Mouse (Mus musculus) spleen, adult 2 months (tissue): ENCODE results near the gene Cisd2. TPM values are rescaled to one million over a fixed set of nuclear protein-coding genes. Genes with fewer than 3 reads are reported as not detected.

ENCODE experiments used
- DNase-seq, 2 experiments: peaks; one replicate each; pipeline versions ENCODE4 v3.0.0 to v3.0.0-alpha.2; 2012 to 2021; ENCODE audit warnings: low spot score in 2 of 2, low read depth in 1 of 2
- H3K27ac ChIP-seq: fragments of 200-500 bp; 2 replicates; pipeline ENCODE4 v1.5.1; 2012; ENCODE audit warnings: low read length, inconsistent platforms; ENCODE audit not compliant: insufficient read depth
- H3K27me3 ChIP-seq: fragments of 200-500 bp; 2 replicates; pipeline ENCODE4 v1.6.1; 2012; ENCODE audit warnings: mild to moderate bottlenecking, moderate library complexity, low read length, inconsistent platforms; ENCODE audit not compliant: control insufficient read depth, insufficient read depth
- H3K36me3 ChIP-seq: fragments of 200-500 bp; 2 replicates; pipeline ENCODE4 v1.6.1; 2012; ENCODE audit warnings: mild to moderate bottlenecking, low read length, inconsistent platforms; ENCODE audit not compliant: control insufficient read depth, insufficient read depth
- H3K4me1 ChIP-seq: fragments of 200-500 bp; 2 replicates; pipeline ENCODE4 v1.6.1; 2011; ENCODE audit warnings: inconsistent platforms; ENCODE audit not compliant: control insufficient read depth, insufficient read depth, insufficient read length
- H3K4me3 ChIP-seq: fragments of 200-500 bp; 2 replicates; pipeline ENCODE4 v1.5.1; 2011; ENCODE audit warnings: mild to moderate bottlenecking, inconsistent platforms; ENCODE audit not compliant: insufficient read depth, insufficient read length; ENCODE audit errors: extremely low read depth
- CTCF ChIP-seq: fragments of 200-500 bp; IDR thresholded peaks from 2 replicates; pipeline ENCODE4 v1.5.1; 2011; ENCODE audit warnings: mild to moderate bottlenecking, inconsistent platforms; ENCODE audit not compliant: insufficient read depth, insufficient read length, insufficient replicate concordance; ENCODE audit errors: extremely low read depth
- POLR2A ChIP-seq: fragments of 200-500 bp; IDR thresholded peaks from 2 replicates; pipeline ENCODE4 v1.6.1; 2011; ENCODE audit warnings: low read depth, low read length, inconsistent platforms
- WGBS: fragments of 180-500 bp; shearing (Covaris S2); methylation state at CpG from one replicate; pipeline ENCODE4 v1.1.7; 2018; 5-methylcytosine and 5-hydroxymethylcytosine counted together
- polyA plus RNA-seq: library from polyadenylated mRNA; depleted of rRNA; stranded (reverse); fragments of >200 nt; gene quantifications from 2 replicates; pipeline ENCODE4 v1.2.3, GENCODE M21; 2012; rRNA removed

Cisd2 gene
- polyA plus RNA-seq, 1 experiment: 19.1 TPM

DNA sequence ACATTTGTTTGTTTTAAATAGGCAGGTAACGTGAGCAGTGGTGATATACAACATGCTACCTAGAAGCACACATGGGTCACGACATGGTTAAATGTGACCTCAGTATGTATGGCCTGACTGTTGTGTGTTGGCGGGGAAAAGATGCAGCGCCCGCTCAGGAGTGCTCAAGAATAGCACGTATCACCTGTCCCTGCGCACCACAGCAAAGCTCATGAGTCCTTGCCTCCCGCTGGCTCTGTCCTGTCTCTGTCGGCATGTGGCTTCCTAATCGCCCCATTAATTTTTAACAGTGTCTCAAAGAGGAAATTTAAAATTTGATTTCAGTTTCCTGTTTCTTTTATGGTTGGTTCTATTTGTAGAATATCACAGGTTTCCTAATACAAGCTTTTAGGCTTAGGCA lies 46.3 kb downstream of the Cisd2 start:
- WGBS: 46% methylated on average over 10 of the region's 10 CpGs
- Histone ChIP-seq H3K27me3 (no peaks in the 10 kb centered on the region), H3K27ac (no peak overlapping the region), H3K4me3 (no peak overlapping the region), H3K36me3 (no peaks in the 10 kb centered on the region), H3K4me1 (peaks cover 2% of the 10 kb centered on the region; the same call in 1 of the 2 replicates)
- TF ChIP-seq CTCF (no peak), POLR2A (no peak)
- DNase-seq: no peak

DNA sequence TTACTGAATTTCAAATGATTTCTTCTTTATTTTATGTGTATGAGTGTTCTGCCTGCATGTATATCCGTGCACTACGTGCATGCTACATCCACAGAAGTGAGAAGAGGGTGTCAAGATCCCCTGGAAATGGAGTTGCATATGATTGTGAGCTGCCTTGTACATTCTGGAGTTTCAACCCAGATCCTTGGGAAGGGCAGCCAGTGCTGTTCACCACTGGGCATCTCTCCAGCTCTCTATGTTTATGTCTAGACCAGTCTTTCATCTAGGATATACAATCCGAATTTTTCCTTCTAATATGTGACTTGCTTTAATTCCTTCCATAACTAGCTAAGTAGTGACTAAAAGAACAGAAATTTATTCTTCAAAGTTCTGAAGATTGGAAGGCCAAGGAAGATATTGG lies 47.9 kb downstream of the Cisd2 start:
- Histone ChIP-seq H3K27ac (no peak overlapping the region), H3K36me3 (no peaks in the 10 kb centered on the region), H3K27me3 (no peaks in the 10 kb centered on the region), H3K4me3 (no peak overlapping the region), H3K4me1 (peaks cover 2% of the 10 kb centered on the region; the same call in 1 of the 2 replicates)
- TF ChIP-seq POLR2A (no peak), CTCF (no peak)
- WGBS: 93% methylated on average over 3 of the region's 3 CpGs
- no peak for DNase-seq

DNA sequence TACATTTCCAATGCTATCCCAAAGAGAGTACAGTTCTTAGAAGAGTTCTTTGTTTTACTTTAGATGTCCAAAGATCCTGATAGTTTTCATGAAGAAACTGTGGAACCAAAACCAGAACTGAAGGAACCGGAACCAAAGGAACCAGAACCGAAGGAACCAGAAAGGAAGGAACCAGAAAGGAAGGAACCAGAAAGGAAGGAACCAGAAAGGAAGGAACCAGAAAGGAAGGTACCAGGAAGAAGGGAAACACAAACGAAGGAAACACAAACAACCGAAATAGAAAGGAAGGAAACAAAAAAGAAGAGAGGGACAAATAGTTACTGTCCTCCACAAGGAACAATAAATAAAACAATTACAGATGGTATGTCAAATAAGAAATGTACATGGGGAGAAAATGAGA lies 66.3 kb downstream of the Cisd2 start:
- H3K27ac ChIP-seq: no peak overlapping the region
- 85% methylated on average over 4 of the region's 4 CpGs for WGBS
- no peaks in the 10 kb centered on the region for H3K27me3 ChIP-seq
- H3K4me1 ChIP-seq: no peaks in the 10 kb centered on the region
- no peak overlapping the region for H3K4me3 ChIP-seq
- no peak for DNase-seq
- TF ChIP-seq POLR2A: no peak
- H3K36me3 ChIP-seq: no peaks in the 10 kb centered on the region

Other genes with a start within 250 kb of the Cisd2 start
- 1.2 and 2.2 TPM in 2 replicates for gene Cenpe, start 211.4 kb downstream of the Cisd2 start, polyA plus RNA-seq
- 0.20 TPM in 1 of 2 replicates, not detected in the other for gene Bdh2, start 142.7 kb downstream of the Cisd2 start, polyA plus RNA-seq
- gene Slc9b2, start 116.2 kb downstream of the Cisd2 start, polyA plus RNA-seq: 0.05 and 0.21 TPM in 2 replicates
- not detected in 2 replicates for gene Slc9b1, start 75.9 kb downstream of the Cisd2 start, polyA plus RNA-seq
- 174 and 242 TPM in 2 replicates for gene Ube2d3, start 14.2 kb upstream of the Cisd2 start, polyA plus RNA-seq
- 4.4 and 5.1 TPM in 2 replicates for gene Manba, start 61.7 kb upstream of the Cisd2 start, polyA plus RNA-seq